Mouse (Mus musculus): ENCODE results near the gene Erbb3. TPM values are rescaled to one million over a fixed set of nuclear protein-coding genes. Genes with fewer than 3 reads are reported as not detected.
"Not testable (repeated sequence)": the region's sequence is repeated elsewhere in the genome, so short reads cannot be mapped to it uniquely, and the experiment has no call there.

Gene Erbb3
- polyA plus RNA-seq, 1 experiment from 2014 or later = 9.6 TPM

GRCm38 (mm10) chr10:128629746-128630145 lies 40.3 kb upstream of the Erbb3 start:
- H3K9me3 ChIP-seq (replicated peaks; ENCODE audit: low read length) = no peaks in the 10 kb centered on the region
- H3K4me3 ChIP-seq (replicated peaks; ENCODE audit: low read depth, low read length) = no peak overlapping the region
- ATAC-seq (replicated peaks; ENCODE audit: low FRiP score, low read depth) (no peak), DNase-seq (ENCODE audit: low spot score) (no peak)
- no peaks in the 10 kb centered on the region for H3K36me3 ChIP-seq (ENCODE audit: insufficient read depth, low read length)
- H3K4me2 ChIP-seq (ENCODE audit: low read length) = no peak overlapping the region
- no peak overlapping the region for H3K27ac ChIP-seq
- TF ChIP-seq CTCF (IDR thresholded peaks at IDR 0.05; ENCODE audit: low read depth) = no peak
- WGBS = 81% methylated on average over 2 of the region's 2 CpGs
- H3K9ac ChIP-seq (ENCODE audit: low read depth, low read length) = no peak overlapping the region
- H3K27me3 ChIP-seq (ENCODE audit: insufficient read depth, low read length) = no peaks in the 10 kb centered on the region
- H3K4me1 ChIP-seq (replicated peaks; ENCODE audit: insufficient read depth, low read length) = no peaks in the 10 kb centered on the region

GRCm38 (mm10) chr10:128627398-128628317 lies 38.2 kb upstream of the Erbb3 start:
- H3K4me1 ChIP-seq (replicated peaks; ENCODE audit: insufficient read depth, low read length) = no peaks in the 10 kb centered on the region
- WGBS = 77% methylated on average over 10 of the region's 10 CpGs
- H3K9ac ChIP-seq (ENCODE audit: low read depth, low read length) = no peak overlapping the region
- ATAC-seq (replicated peaks; ENCODE audit: low FRiP score, low read depth) (no peak), DNase-seq (ENCODE audit: low spot score) (no peak)
- H3K27me3 ChIP-seq (ENCODE audit: insufficient read depth, low read length) = no peaks in the 10 kb centered on the region
- no peak for TF ChIP-seq CTCF (IDR thresholded peaks at IDR 0.05; ENCODE audit: low read depth)
- H3K4me2 ChIP-seq (ENCODE audit: low read length) = no peak overlapping the region
- H3K27ac ChIP-seq = no peak overlapping the region
- H3K36me3 ChIP-seq (ENCODE audit: insufficient read depth, low read length) = peaks cover 14% of the 10 kb centered on the region; the same call in 1 of the 2 replicates
- H3K4me3 ChIP-seq (replicated peaks; ENCODE audit: low read depth, low read length) = no peak overlapping the region
- H3K9me3 ChIP-seq (replicated peaks; ENCODE audit: low read length) = no peaks in the 10 kb centered on the region

- peak; percentile 99 for DNase-seq (ENCODE audit: low spot score)
- Histone ChIP-seq H3K9me3 (replicated peaks; ENCODE audit: low read length) (no peaks in the 10 kb centered on the region), H3K4me2 (ENCODE audit: low read length) (peak within 1 kb of the TSS; percentile 76), H3K27ac (peak within 1 kb of the TSS; percentile 69; the same call in 1 of the 2 replicates), H3K4me1 (replicated peaks; ENCODE audit: insufficient read depth, low read length) (no peaks in the 10 kb centered on the region), H3K36me3 (ENCODE audit: insufficient read depth, low read length) (peaks cover 14% of the 10 kb centered on the region; the same call in 1 of the 2 replicates), H3K9ac (ENCODE audit: low read depth, low read length) (peak within 1 kb of the TSS; percentile 90), H3K27me3 (ENCODE audit: insufficient read depth, low read length) (no peaks in the 10 kb centered on the region), H3K4me3 (replicated peaks; ENCODE audit: low read depth, low read length) (peak within 1 kb of the TSS; percentile 72)
- 1% methylated on average over 40 of the region's 40 CpGs for WGBS
- ATAC-seq (replicated peaks; ENCODE audit: low FRiP score, low read depth) = peak; percentile 97
- peak; percentile 60 for TF ChIP-seq CTCF (IDR thresholded peaks at IDR 0.05; ENCODE audit: low read depth)
Measured at GRCm38 (mm10) chr10:128626311-128627310, 37.2 kb upstream of the Erbb3 start, which contains the start of gene Rps26. Gene Rps26, minus strand, starts transcription at chr10:128626747.

- peak overlapping the region; percentile 69; the same call in 1 of the 2 replicates for H3K27ac ChIP-seq
- peaks cover 14% of the 10 kb centered on the region; the same call in 1 of the 2 replicates for H3K36me3 ChIP-seq (ENCODE audit: insufficient read depth, low read length)
- peak overlapping the region; percentile 76 for H3K4me2 ChIP-seq (ENCODE audit: low read length)
- DNase-seq (ENCODE audit: low spot score) (no peak), ATAC-seq (replicated peaks; ENCODE audit: low FRiP score, low read depth) (no peak)
- no peaks in the 10 kb centered on the region for H3K27me3 ChIP-seq (ENCODE audit: insufficient read depth, low read length)
- no peak for TF ChIP-seq CTCF (IDR thresholded peaks at IDR 0.05; ENCODE audit: low read depth)
- peak overlapping the region; percentile 72 for H3K4me3 ChIP-seq (replicated peaks; ENCODE audit: low read depth, low read length)
- no peaks in the 10 kb centered on the region for H3K9me3 ChIP-seq (replicated peaks; ENCODE audit: low read length)
- 40% methylated on average over 7 of the region's 7 CpGs for WGBS
- H3K4me1 ChIP-seq (replicated peaks; ENCODE audit: insufficient read depth, low read length) = no peaks in the 10 kb centered on the region
- H3K9ac ChIP-seq (ENCODE audit: low read depth, low read length) = peak overlapping the region; percentile 90
Measured at GRCm38 (mm10) chr10:128625287-128625894, 35.9 kb upstream of the Erbb3 start.

GRCm38 (mm10) chr10:128623106-128623613 lies 33.7 kb upstream of the Erbb3 start:
- not testable (repeated sequence) for ATAC-seq (replicated peaks; ENCODE audit: low FRiP score, low read depth); DNase-seq (ENCODE audit: low spot score); H3K9ac ChIP-seq (ENCODE audit: low read depth, low read length); H3K4me2 ChIP-seq (ENCODE audit: low read length); H3K4me3 ChIP-seq (replicated peaks; ENCODE audit: low read depth, low read length); H3K27ac ChIP-seq; H3K9me3 ChIP-seq (replicated peaks; ENCODE audit: low read length); H3K4me1 ChIP-seq (replicated peaks; ENCODE audit: insufficient read depth, low read length); H3K27me3 ChIP-seq (ENCODE audit: insufficient read depth, low read length)
- H3K36me3 ChIP-seq (ENCODE audit: insufficient read depth, low read length) = peaks cover 14% of the 10 kb centered on the region; the same call in 1 of the 2 replicates
- 79% methylated on average over 4 of the region's 4 CpGs for WGBS

Data from kidney, postnatal 0 days (tissue).